16 mouse cellular contexts compared by ENCODE assay signal in genomic region chr5:121585699-121586098, GRCm38 (mm10). TPM values are rescaled to one million over a fixed set of nuclear protein-coding genes. Genes with fewer than 3 reads are reported as not detected.
DNase-seq lines count a peak whose midpoint lies in the region; ATAC-seq and TF ChIP-seq lines count a peak whose summit lies in the region.
"Had no signal": no experiment of that assay in that cellular context is flagged by ENCODE, and none has a peak within 500 bp of the region (broad histone marks: within the 10 kb centered on the region; RNA-seq: fewer than 3 reads in every experiment).

No protein-coding gene starts in this region.

- no peak overlapping the region for H3K4me2 ChIP-seq in liver, embryonic 12.5 days
- H3K4me2 ChIP-seq in hindbrain, postnatal 0 days (ENCODE audit: low read depth, low read length) = no peak overlapping the region
- H3K4me2 ChIP-seq: heart, embryonic 15.5 days; midbrain, embryonic 15.5 days; neural tube, embryonic 12.5 days had no signal

- no peak for TF ChIP-seq CTCF in liver, adult 2 months (IDR thresholded peaks at IDR 0.05; ENCODE audit: low read depth, low read length)
- no peak for TF ChIP-seq CTCF in E14TG2a.4 (conservative IDR thresholded peaks at IDR 0.05; ENCODE audit: low read length)
- no peak for TF ChIP-seq CTCF in hindbrain, postnatal 0 days (IDR thresholded peaks at IDR 0.05; ENCODE audit: low read depth)

- peaks cover 60% of the 10 kb centered on the region for H3K4me1 ChIP-seq in liver, adult 2 months (ENCODE audit: control insufficient read depth, insufficient read depth, low read length)
- H3K4me1 ChIP-seq in E14TG2a.4 (replicated peaks; ENCODE audit: low read depth, low read length) = peaks cover 94% of the 10 kb centered on the region
- H3K4me1 ChIP-seq in liver, embryonic 12.5 days = peaks cover 48% of the 10 kb centered on the region
- H3K4me1 ChIP-seq in hindbrain, postnatal 0 days (ENCODE audit: insufficient read depth, low read length) = no peaks in the 10 kb centered on the region
- H3K4me1 ChIP-seq: midbrain, embryonic 15.5 days; neural tube, embryonic 12.5 days had no signal

- no peaks in the 10 kb centered on the region for H3K27me3 ChIP-seq in liver, adult 2 months (ENCODE audit: control insufficient read depth, insufficient read depth, low read length)
- no peaks in the 10 kb centered on the region for H3K27me3 ChIP-seq in E14TG2a.4 (ENCODE audit: insufficient read depth, low read length)
- no peaks in the 10 kb centered on the region for H3K27me3 ChIP-seq in liver, embryonic 12.5 days (replicated peaks)
- H3K27me3 ChIP-seq in hindbrain, postnatal 0 days (ENCODE audit: insufficient read depth, low read length) = no peaks in the 10 kb centered on the region
- H3K27me3 ChIP-seq: heart, embryonic 15.5 days; midbrain, embryonic 15.5 days; neural tube, embryonic 12.5 days had no signal

- peak overlapping the region; percentile 18 for H3K9ac ChIP-seq in liver, adult 2 months (ENCODE audit: low read depth, low read length)
- H3K9ac ChIP-seq in liver, embryonic 12.5 days = no peak overlapping the region
- H3K9ac ChIP-seq in hindbrain, postnatal 0 days (replicated peaks; ENCODE audit: low read length) = no peak overlapping the region
- H3K9ac ChIP-seq: forebrain, postnatal 0 days; heart, embryonic 15.5 days; midbrain, embryonic 15.5 days; neural tube, embryonic 12.5 days had no signal

- 88% methylated on average over 5 of the region's 5 CpGs for WGBS in liver, adult 2 months
- WGBS in liver, embryonic 12.5 days (ENCODE audit: insufficient replicate concordance) = 68% methylated on average over 5 of the region's 5 CpGs
- WGBS in hindbrain, postnatal 0 days = 85% methylated on average over 5 of the region's 5 CpGs

- peak overlapping the region; percentile 95 for H3K27ac ChIP-seq in liver, adult 2 months (replicated peaks; ENCODE audit: insufficient read depth, low read depth, low read length)
- peak overlapping the region; percentile 67; the same call in 1 of the 2 replicates for H3K27ac ChIP-seq in liver, embryonic 12.5 days
- no peak overlapping the region for H3K27ac ChIP-seq in hindbrain, postnatal 0 days
- H3K27ac ChIP-seq: heart, embryonic 15.5 days; midbrain, embryonic 15.5 days; neural tube, embryonic 12.5 days had no signal

- no peak for DNase-seq in liver, adult 2 months (ENCODE audit: extremely low read depth, low read depth, low spot score)
- DNase-seq in liver = no peak
- DNase-seq in R1 (ENCODE audit: low read depth, low spot score) = peak; percentile 64
- DNase-seq in hindbrain, postnatal 0 days (ENCODE audit: low spot score) = no peak
- no peak for DNase-seq in heart, postnatal 14 days
- DNase-seq: cerebellum, adult 11 months; forebrain, postnatal 0 days; gastrocnemius, postnatal 14 days; kidney, postnatal 14 days had no signal

- intact Hi-C loops in heart, postnatal 14 days (cut with DNase I) = no loop called here

- H3K79me2 ChIP-seq in liver, adult 2 months (ENCODE audit: control insufficient read depth, insufficient read depth, low read length) = peaks cover 51% of the 10 kb centered on the region

- ATAC-seq in liver, embryonic 12.5 days = no peak
- no peak for ATAC-seq in hindbrain, postnatal 0 days
- ATAC-seq: forebrain, postnatal 0 days; midbrain, embryonic 15.5 days had no signal

- no peak overlapping the region for H3K4me3 ChIP-seq in liver, adult 2 months (ENCODE audit: insufficient read depth, low read depth, low read length)
- H3K4me3 ChIP-seq in E14TG2a.4 (replicated peaks; ENCODE audit: low read length) = peak overlapping the region; percentile 20; the same call in 1 of the 2 replicates
- H3K4me3 ChIP-seq in liver, embryonic 12.5 days = no peak overlapping the region
- H3K4me3 ChIP-seq in hindbrain, postnatal 0 days (ENCODE audit: low read length) = no peak overlapping the region
- H3K4me3 ChIP-seq: heart, embryonic 15.5 days; midbrain, embryonic 15.5 days; neural tube, embryonic 12.5 days had no signal

- no peaks in the 10 kb centered on the region for H3K9me3 ChIP-seq in E14TG2a.4 (ENCODE audit: low read length)
- H3K9me3 ChIP-seq in liver, embryonic 12.5 days (replicated peaks) = no peaks in the 10 kb centered on the region
- no peaks in the 10 kb centered on the region for H3K9me3 ChIP-seq in hindbrain, postnatal 0 days (ENCODE audit: low read length)
- H3K9me3 ChIP-seq: heart, embryonic 15.5 days; midbrain, embryonic 15.5 days; neural tube, embryonic 12.5 days had no signal

- H3K36me3 ChIP-seq in liver, adult 2 months (ENCODE audit: control insufficient read depth, insufficient read depth, low read length) = peaks cover 8% of the 10 kb centered on the region
- H3K36me3 ChIP-seq in E14TG2a.4 (ENCODE audit: insufficient read depth, low read length) = peaks cover 29% of the 10 kb centered on the region
- peaks cover 2% of the 10 kb centered on the region; the same call in 1 of the 2 replicates for H3K36me3 ChIP-seq in liver, embryonic 12.5 days
- H3K36me3 ChIP-seq in hindbrain, postnatal 0 days (ENCODE audit: insufficient read depth, low read length) = no peaks in the 10 kb centered on the region
- H3K36me3 ChIP-seq: midbrain, embryonic 15.5 days; neural tube, embryonic 12.5 days had no signal

- no peak for TF ChIP-seq POLR2A in liver, adult 2 months (IDR thresholded peaks at IDR 0.05; ENCODE audit: extremely low read depth, insufficient read depth, low read length)

RNA-seq across cellular contexts. Expression of gene Aldh2, which starts 7.9 kb away (rescaled TPM):
- total RNA-seq in liver, adult 2 months (2014; rRNA removed) = 1,488 and 1,502 TPM in 2 replicates
- polyA plus RNA-seq in liver, adult 2 months (2012; rRNA removed) = 3,750 and 4,351 TPM in 2 replicates
- polyA plus RNA-seq in liver, embryonic 12.5 days (2016; fragmentation: Nextera tagmentation; extraction: Ambion mirVana) = 143 and 146 TPM in 2 replicates
- total RNA-seq in hindbrain, postnatal 0 days (2014; rRNA removed) = 87.7 and 106 TPM in 2 replicates
- 150 and 157 TPM in 2 replicates for polyA plus RNA-seq in hindbrain, postnatal 0 days (2015; fragmentation: Nextera tagmentation; extraction: Ambion mirVana)
- 100 to 1,000 TPM; 133 to 162 TPM for total RNA-seq in heart, postnatal 14 days (2021)

RNA-seq across cellular contexts. Expression of gene Acad12, which starts 33.0 kb away (rescaled TPM):
- total RNA-seq in liver, adult 2 months (2014; rRNA removed) = 9.6 and 14.4 TPM in 2 replicates
- polyA plus RNA-seq in liver, adult 2 months (2012; rRNA removed) = 9.1 and 10.1 TPM in 2 replicates
- 1.6 and 1.9 TPM in 2 replicates for polyA plus RNA-seq in liver, embryonic 12.5 days (2016; fragmentation: Nextera tagmentation; extraction: Ambion mirVana)
- 1.7 and 3.7 TPM in 2 replicates for total RNA-seq in hindbrain, postnatal 0 days (2014; rRNA removed)
- polyA plus RNA-seq in hindbrain, postnatal 0 days (2015; fragmentation: Nextera tagmentation; extraction: Ambion mirVana) = 1.6 and 2.2 TPM in 2 replicates
- total RNA-seq in heart, postnatal 14 days (2021) = 10 to 100 TPM; 39.8 to 41.0 TPM

RNA-seq across cellular contexts. Expression of gene Mapkapk5, which starts 40.0 kb away (rescaled TPM):
- total RNA-seq in liver, adult 2 months (2014; rRNA removed) = 39.0 and 40.1 TPM in 2 replicates
- 16.8 and 21.7 TPM in 2 replicates for polyA plus RNA-seq in liver, adult 2 months (2012; rRNA removed)
- 33.6 and 35.8 TPM in 2 replicates for polyA plus RNA-seq in liver, embryonic 12.5 days (2016; fragmentation: Nextera tagmentation; extraction: Ambion mirVana)
- 51.0 and 57.6 TPM in 2 replicates for total RNA-seq in hindbrain, postnatal 0 days (2014; rRNA removed)
- polyA plus RNA-seq in hindbrain, postnatal 0 days (2015; fragmentation: Nextera tagmentation; extraction: Ambion mirVana) = 43.1 and 46.1 TPM in 2 replicates
- total RNA-seq in heart, postnatal 14 days (2021) = 10 to 100 TPM; 60.7 to 61.7 TPM

RNA-seq across cellular contexts. Expression of gene Adam1a, which starts 40.4 kb away (rescaled TPM):
- 2.5 and 2.8 TPM in 2 replicates for total RNA-seq in liver, adult 2 months (2014; rRNA removed)
- polyA plus RNA-seq in liver, adult 2 months (2012; rRNA removed) = 0.85 and 1.4 TPM in 2 replicates
- 0.26 and 0.54 TPM in 2 replicates for polyA plus RNA-seq in liver, embryonic 12.5 days (2016; fragmentation: Nextera tagmentation; extraction: Ambion mirVana)
- 8.5 and 14.4 TPM in 2 replicates for total RNA-seq in hindbrain, postnatal 0 days (2014; rRNA removed)
- polyA plus RNA-seq in hindbrain, postnatal 0 days (2015; fragmentation: Nextera tagmentation; extraction: Ambion mirVana) = 1.3 and 1.4 TPM in 2 replicates
- 1 to 10 TPM; 3.4 to 3.5 TPM for total RNA-seq in heart, postnatal 14 days (2021)

RNA-seq across cellular contexts. Expression of gene Gm42878, which starts 40.4 kb away (rescaled TPM):
- 0.09 TPM in 1 of 2 replicates, not detected in the other for total RNA-seq in liver, adult 2 months (2014; rRNA removed)
- not detected in 2 replicates for polyA plus RNA-seq in liver, adult 2 months (2012; rRNA removed)
- polyA plus RNA-seq in liver, embryonic 12.5 days (2016; fragmentation: Nextera tagmentation; extraction: Ambion mirVana) = not detected in 2 replicates
- not detected in 2 replicates for total RNA-seq in hindbrain, postnatal 0 days (2014; rRNA removed)
- polyA plus RNA-seq in hindbrain, postnatal 0 days (2015; fragmentation: Nextera tagmentation; extraction: Ambion mirVana) = not detected in 2 replicates
- not detected for total RNA-seq in heart, postnatal 14 days (2021)
- total RNA-seq: common myeloid progenitor, adult 5-6 weeks; gastrocnemius, postnatal 14 days; left cerebral cortex, adult 8-10 months had no signal
- polyA plus RNA-seq: forebrain, postnatal 0 days; heart, embryonic 15.5 days; midbrain, embryonic 15.5 days; neural tube, embryonic 12.5 days had no signal
